Mouse (Mus musculus): Measurements from ENCODE around the gene Pdrg1. TPM values are rescaled to one million over a fixed set of nuclear protein-coding genes. Genes with fewer than 3 reads are reported as not detected.

Pdrg1 gene
- total and polyA plus RNA-seq, 2 experiments from 2014 or later = 71.8 to 120 TPM

DNA sequence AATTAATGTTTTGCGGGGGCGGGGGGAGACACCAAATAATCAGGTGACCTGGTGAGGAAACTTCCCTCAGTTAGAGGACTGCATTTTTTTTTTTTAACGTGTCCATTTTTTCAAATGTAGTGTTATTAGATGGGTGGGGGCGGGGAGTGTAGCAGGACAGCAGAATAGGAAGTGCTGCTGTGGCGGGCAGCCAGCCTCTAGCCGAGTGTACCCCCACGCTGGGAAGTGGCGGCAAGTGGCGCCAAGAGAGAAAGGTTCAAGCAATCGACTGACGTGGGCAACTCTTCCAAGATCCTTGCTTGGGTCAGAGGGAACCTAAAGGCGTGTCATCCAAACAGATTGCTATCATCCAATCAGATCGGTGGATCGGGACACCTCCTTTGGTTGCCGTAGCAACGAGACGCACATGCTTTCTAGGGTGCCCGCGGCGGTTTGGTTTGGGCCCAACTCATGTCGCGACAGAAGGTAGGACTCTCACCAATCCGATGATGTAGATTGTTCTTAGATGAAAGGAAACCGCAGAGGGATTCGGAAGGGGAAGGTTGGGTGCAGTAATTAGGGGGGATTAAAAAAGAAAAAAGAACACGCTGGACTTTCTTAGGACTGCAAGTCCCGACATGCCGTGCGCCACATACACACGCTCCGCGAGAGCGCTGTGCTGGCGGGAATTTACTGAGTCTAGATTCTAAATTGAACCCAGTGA is 53.0 kb downstream of the Pdrg1 start, which contains the start of gene Ttll9:
TSS of gene Ttll9 (plus strand) at position 395 of the 703 bp plus-strand sequence.
- H3K27me3 ChIP-seq (ENCODE audit: control insufficient read depth, insufficient read depth, low read length) = peaks cover 7% of the 10 kb centered on the region; the same call in 1 of the 2 replicates
- no peaks in the 10 kb centered on the region for H3K36me3 ChIP-seq (replicated peaks; ENCODE audit: control insufficient read depth, insufficient read depth, low read length)
- TF ChIP-seq CTCF (IDR thresholded peaks at IDR 0.05; ENCODE audit: low read depth) (no peak), EP300 (IDR thresholded peaks at IDR 0.05; ENCODE audit: low read depth) (no peak)
- DNase-seq (ENCODE audit: low spot score) (peak; percentile 45), ATAC-seq (ENCODE audit: insufficient read depth, low read depth) (peak; percentile 75)
- peak within 1 kb of the TSS; percentile 61 for H3K4me2 ChIP-seq (ENCODE audit: low read depth, low read length)
- H3K4me1 ChIP-seq (ENCODE audit: control insufficient read depth, insufficient read depth) = no peaks in the 10 kb centered on the region
- peak within 1 kb of the TSS; percentile 51 for H3K4me3 ChIP-seq (ENCODE audit: low read depth, low read length)
- no peaks in the 10 kb centered on the region for H3K9me3 ChIP-seq (replicated peaks; ENCODE audit: control insufficient read depth, low read length)
- 2% methylated on average over 34 of the region's 34 CpGs for WGBS
- no peak within 1 kb of the TSS for H3K27ac ChIP-seq (ENCODE audit: low read depth)
- H3K9ac ChIP-seq (replicated peaks; ENCODE audit: low read depth, low read length) = 0 out of 2 replicates have a peak within 1 kb of the TSS, but pooled peaks have one; percentile 16

Other genes with a start within 250 kb of the Pdrg1 start
- 60.9 and 75.6 TPM in 2 replicates for gene Bcl2l1, start 183.7 kb downstream of the Pdrg1 start, total RNA-seq (2014; rRNA removed; ENCODE audit: low replicate concordance)
- gene Bcl2l1, start 183.7 kb downstream of the Pdrg1 start, polyA plus RNA-seq (2015; fragmentation: Nextera tagmentation; extraction: Ambion mirVana) = 34.5 and 35.0 TPM in 2 replicates
- 8.1 and 13.6 TPM in 2 replicates for gene Tpx2, start 167.5 kb downstream of the Pdrg1 start, total RNA-seq (2014; rRNA removed; ENCODE audit: low replicate concordance)
- gene Tpx2, start 167.5 kb downstream of the Pdrg1 start, polyA plus RNA-seq (2015; fragmentation: Nextera tagmentation; extraction: Ambion mirVana) = 15.0 and 15.1 TPM in 2 replicates
- not detected in 2 replicates for gene Mylk2, start 104.1 kb downstream of the Pdrg1 start, total RNA-seq (2014; rRNA removed; ENCODE audit: low replicate concordance)
- gene Mylk2, start 104.1 kb downstream of the Pdrg1 start, polyA plus RNA-seq (2015; fragmentation: Nextera tagmentation; extraction: Ambion mirVana) = 0.15 and 0.16 TPM in 2 replicates
- gene Foxs1, start 82.2 kb downstream of the Pdrg1 start, total RNA-seq (2014; rRNA removed; ENCODE audit: low replicate concordance) = 4.5 and 8.6 TPM in 2 replicates
- gene Foxs1, start 82.2 kb downstream of the Pdrg1 start, polyA plus RNA-seq (2015; fragmentation: Nextera tagmentation; extraction: Ambion mirVana) = 8.2 and 8.4 TPM in 2 replicates
- gene Dusp15, start 63.7 kb downstream of the Pdrg1 start, total RNA-seq (2014; rRNA removed; ENCODE audit: low replicate concordance) = 0.12 TPM in 1 of 2 replicates, not detected in the other
- gene Dusp15, start 63.7 kb downstream of the Pdrg1 start, polyA plus RNA-seq (2015; fragmentation: Nextera tagmentation; extraction: Ambion mirVana) = not detected in 2 replicates
- gene Ttll9, start 52.9 kb downstream of the Pdrg1 start, total RNA-seq (2014; rRNA removed; ENCODE audit: low replicate concordance) = 0.89 TPM in 1 of 2 replicates, not detected in the other
- gene Ttll9, start 52.9 kb downstream of the Pdrg1 start, polyA plus RNA-seq (2015; fragmentation: Nextera tagmentation; extraction: Ambion mirVana) = 0.05 and 0.14 TPM in 2 replicates
- gene Xkr7, start 16.4 kb upstream of the Pdrg1 start, total RNA-seq (2014; rRNA removed; ENCODE audit: low replicate concordance) = not detected in 2 replicates
- not detected in 2 replicates for gene Xkr7, start 16.4 kb upstream of the Pdrg1 start, polyA plus RNA-seq (2015; fragmentation: Nextera tagmentation; extraction: Ambion mirVana)
- 21.0 and 32.4 TPM in 2 replicates for gene Ccm2l, start 50.5 kb upstream of the Pdrg1 start, total RNA-seq (2014; rRNA removed; ENCODE audit: low replicate concordance)
- 3.5 and 4.3 TPM in 2 replicates for gene Ccm2l, start 50.5 kb upstream of the Pdrg1 start, polyA plus RNA-seq (2015; fragmentation: Nextera tagmentation; extraction: Ambion mirVana)
- gene Hck, start 93.0 kb upstream of the Pdrg1 start, total RNA-seq (2014; rRNA removed; ENCODE audit: low replicate concordance) = 3.8 and 6.4 TPM in 2 replicates
- gene Hck, start 93.0 kb upstream of the Pdrg1 start, polyA plus RNA-seq (2015; fragmentation: Nextera tagmentation; extraction: Ambion mirVana) = 1.5 and 1.7 TPM in 2 replicates
- 35.7 and 37.8 TPM in 2 replicates for gene Tm9sf4, start 145.9 kb upstream of the Pdrg1 start, total RNA-seq (2014; rRNA removed; ENCODE audit: low replicate concordance)
- gene Tm9sf4, start 145.9 kb upstream of the Pdrg1 start, polyA plus RNA-seq (2015; fragmentation: Nextera tagmentation; extraction: Ambion mirVana) = 38.2 and 38.8 TPM in 2 replicates
- 0.95 and 5.1 TPM in 2 replicates for gene Tspyl3, start 210.0 kb upstream of the Pdrg1 start, total RNA-seq (2014; rRNA removed; ENCODE audit: low replicate concordance)
- gene Tspyl3, start 210.0 kb upstream of the Pdrg1 start, polyA plus RNA-seq (2015; fragmentation: Nextera tagmentation; extraction: Ambion mirVana) = 2.5 and 2.7 TPM in 2 replicates
- 6.3 and 6.5 TPM in 2 replicates for gene Plagl2, start 226.0 kb upstream of the Pdrg1 start, total RNA-seq (2014; rRNA removed; ENCODE audit: low replicate concordance)
- 2.4 and 2.6 TPM in 2 replicates for gene Plagl2, start 226.0 kb upstream of the Pdrg1 start, polyA plus RNA-seq (2015; fragmentation: Nextera tagmentation; extraction: Ambion mirVana)
- gene Pofut1, start 226.1 kb upstream of the Pdrg1 start, total RNA-seq (2014; rRNA removed; ENCODE audit: low replicate concordance) = 26.3 and 28.6 TPM in 2 replicates
- 2.4 and 2.5 TPM in 2 replicates for gene Pofut1, start 226.1 kb upstream of the Pdrg1 start, polyA plus RNA-seq (2015; fragmentation: Nextera tagmentation; extraction: Ambion mirVana)